Mouse (Mus musculus) right cerebral cortex, postnatal 10 days (tissue): ENCODE measurements at regions not wholly inside any gene's neighbourhood (a gene's known extent, or its start where the extent isn't known, plus 50 kb on each side); places are given as distances from the start of the nearest gene placed in this dataset.
A peak's percentile ranks its signal among the peaks of the same experiment; 100 is the strongest.

Source experiments
- DNase-seq, 2 experiments: peaks; one replicate each; pipeline ENCODE4 v3.0.0; 2021; ENCODE audit warnings: low spot score in 2 of 2

- no peak for DNase-seq
Observed at GRCm38 (mm10) chr3:149280807-149281789, 290.7 kb upstream of the Adgrl2 start.

- DNase-seq = no peak
Observed at GRCm38 (mm10) chr3:149279338-149279737, 289.0 kb upstream of the Adgrl2 start.

- no peak for DNase-seq
Observed at GRCm38 (mm10) chr3:149277812-149278211, 287.5 kb upstream of the Adgrl2 start.

- no peak for DNase-seq
Observed at GRCm38 (mm10) chr3:149275478-149276132, 285.2 kb upstream of the Adgrl2 start.

GRCm38 (mm10) chr3:149274987-149275386, 284.6 kb upstream of the Adgrl2 start:
- no peak for DNase-seq

GRCm38 (mm10) chr3:149273993-149274692, 283.8 kb upstream of the Adgrl2 start:
- no peak for DNase-seq

- DNase-seq = no peak
Observed at GRCm38 (mm10) chr3:149270459-149270858, 280.1 kb upstream of the Adgrl2 start.

GRCm38 (mm10) chr3:149262332-149262970, 272.1 kb upstream of the Adgrl2 start:
- no peak for DNase-seq

GRCm38 (mm10) chr3:149261764-149262163, 271.4 kb upstream of the Adgrl2 start:
- no peak for DNase-seq

GRCm38 (mm10) chr3:149258826-149259225, 268.5 kb upstream of the Adgrl2 start:
- DNase-seq = peak in 1 of 2 experiments; percentile 50

GRCm38 (mm10) chr3:149256891-149257290, 266.5 kb upstream of the Adgrl2 start:
- DNase-seq = no peak

- DNase-seq = no peak
Observed at GRCm38 (mm10) chr3:149253080-149253479, 262.7 kb upstream of the Adgrl2 start.

GRCm38 (mm10) chr3:149252144-149252543, 261.8 kb upstream of the Adgrl2 start:
- no peak for DNase-seq

GRCm38 (mm10) chr3:149247626-149247987, 257.3 kb upstream of the Adgrl2 start:
- DNase-seq = no peak

- DNase-seq = peak; percentile 72 to 79
Observed at GRCm38 (mm10) chr3:149246935-149247625, 256.7 kb upstream of the Adgrl2 start.

- no peak for DNase-seq
Observed at GRCm38 (mm10) chr3:149239664-149240063, 249.3 kb upstream of the Adgrl2 start.

GRCm38 (mm10) chr3:149238076-149238475, 247.7 kb upstream of the Adgrl2 start:
- DNase-seq = no peak

- no peak for DNase-seq
Observed at GRCm38 (mm10) chr3:149235183-149235582, 244.8 kb upstream of the Adgrl2 start.

- no peak for DNase-seq
Observed at GRCm38 (mm10) chr3:149233691-149234131, 243.4 kb upstream of the Adgrl2 start.

GRCm38 (mm10) chr3:149233191-149233641, 242.9 kb upstream of the Adgrl2 start:
- DNase-seq = no peak

- DNase-seq = no peak
Observed at GRCm38 (mm10) chr3:149231346-149231745, 241.0 kb upstream of the Adgrl2 start.
